Mouse (Mus musculus) CH12.LX (cell line): ENCODE data around the gene Birc7. TPM values are rescaled to one million over a fixed set of nuclear protein-coding genes. Genes with fewer than 3 reads are reported as not detected.

Experiments used
- DNase-seq: peaks from one replicate; pipeline ENCODE4 v3.0.0-alpha.2; 2013; ENCODE audit errors: extremely low read depth
- H3K27ac ChIP-seq: 2 replicates; pipeline ENCODE4 v1.5.1; 2012; ENCODE audit warnings: low read depth, mild to moderate bottlenecking, control low read depth, moderate library complexity; ENCODE audit not compliant: insufficient read depth
- H3K27me3 ChIP-seq: replicated peaks from 2 replicates; pipeline ENCODE3; 2012; ENCODE audit warnings: inconsistent platforms
- H3K36me3 ChIP-seq, 2 experiments: replicated peaks in 1 of 2; 2 replicates each; pipeline versions ENCODE3 to v1.6.1; 2012; ENCODE audit warnings: inconsistent platforms in 1 of 2, low read length in 1 of 2, mild to moderate bottlenecking in 1 of 2, mixed read lengths in 1 of 2, moderate library complexity in 1 of 2; ENCODE audit not compliant: control insufficient read depth in 1 of 2, insufficient read depth in 1 of 2
- H3K4me1 ChIP-seq, 2 experiments: 2 replicates each; pipeline ENCODE4 v1.6.1; 2012; ENCODE audit warnings: inconsistent platforms in 1 of 2, moderate library complexity in 1 of 2; ENCODE audit not compliant: insufficient read depth in 2 of 2, control insufficient read depth in 1 of 2
- H3K4me2 ChIP-seq: 2 replicates; pipeline ENCODE4 v1.6.1; 2012; ENCODE audit warnings: low read depth, mild to moderate bottlenecking, control low read depth; ENCODE audit not compliant: poor library complexity, insufficient read depth, severe bottlenecking
- H3K4me3 ChIP-seq, 3 experiments: fragments of 150-350 bp in 1 of 3; sonication (generic) in 1 of 3; replicated peaks in 1 of 3; 2 replicates each; pipeline versions ENCODE3 to v1.5.1; 2011 to 2012; ENCODE audit warnings: low read depth in 2 of 3, low read length in 2 of 3, mild to moderate bottlenecking in 2 of 3, moderate library complexity in 2 of 3, control low read depth in 1 of 3, improper control_type of control experiment in 1 of 3, inconsistent platforms in 1 of 3, mixed read lengths in 1 of 3; ENCODE audit not compliant: poor library complexity in 1 of 3
- H3K79me2 ChIP-seq: replicated peaks from 2 replicates; pipeline ENCODE4 v1.6.1; 2012; ENCODE audit warnings: mild to moderate bottlenecking, moderate library complexity; ENCODE audit not compliant: control insufficient read depth, poor library complexity, insufficient read depth, severe bottlenecking; ENCODE audit errors: extremely low read depth
- H3K9ac ChIP-seq: 2 replicates; pipeline ENCODE4 v1.6.1; 2012; ENCODE audit warnings: low read depth, mild to moderate bottlenecking, control low read depth, moderate library complexity; ENCODE audit not compliant: insufficient read depth
- H3K9me3 ChIP-seq: replicated peaks from 2 replicates; pipeline ENCODE3; 2012; ENCODE audit warnings: low read length, inconsistent platforms, mixed read lengths
- BHLHE40 ChIP-seq: IDR thresholded peaks from 2 replicates; pipeline ENCODE4 v1.6.1; 2011; ENCODE audit warnings: mild to moderate bottlenecking, low read depth, low read length, improper control_type of control experiment
- CHD1 ChIP-seq: IDR thresholded peaks from 2 replicates; pipeline ENCODE4 v1.6.1; 2012; ENCODE audit warnings: low read depth, low read length, improper control_type of control experiment, inconsistent platforms
- CHD2 ChIP-seq: IDR thresholded peaks from 2 replicates; pipeline ENCODE4 v1.6.1; 2011; ENCODE audit warnings: low read length, improper control_type of control experiment
- CTCF ChIP-seq, 2 experiments: IDR thresholded peaks in 1 of 2; conservative IDR thresholded peaks in 1 of 2; 2 replicates each; pipeline ENCODE4 v1.5.1; 2011 to 2012; ENCODE audit warnings: low read depth in 2 of 2, low read length in 2 of 2, improper control_type of control experiment in 1 of 2, inconsistent platforms in 1 of 2, mild to moderate bottlenecking in 1 of 2, moderate library complexity in 1 of 2
- E2F4 ChIP-seq: IDR thresholded peaks from 2 replicates; pipeline ENCODE4 v1.6.1; 2011; ENCODE audit warnings: low read depth, low read length, improper control_type of control experiment; ENCODE audit not compliant: insufficient replicate concordance
- ELF1 ChIP-seq: IDR thresholded peaks from 2 replicates; pipeline ENCODE4 v1.6.1; 2014; ENCODE audit warnings: low read depth, mild to moderate bottlenecking, inconsistent platforms, low read length, improper control_type of control experiment
- GABPA ChIP-seq: IDR thresholded peaks from 2 replicates; pipeline ENCODE4 v1.6.1; 2012; ENCODE audit warnings: low read depth, low read length, improper control_type of control experiment, inconsistent platforms; ENCODE audit not compliant: insufficient replicate concordance
- JUN ChIP-seq: IDR thresholded peaks from 2 replicates; pipeline ENCODE4 v1.6.1; 2011; ENCODE audit warnings: low read depth, mild to moderate bottlenecking, low read length, improper control_type of control experiment, moderate library complexity; ENCODE audit not compliant: insufficient read depth
- JUND ChIP-seq: conservative IDR thresholded peaks from 2 replicates; pipeline ENCODE4 v1.6.1; 2011; ENCODE audit warnings: low read depth, low read length, improper control_type of control experiment
- KAT2A ChIP-seq: IDR thresholded peaks from 2 replicates; pipeline ENCODE4 v1.6.1; 2012; ENCODE audit warnings: low read length, improper control_type of control experiment, inconsistent platforms; ENCODE audit not compliant: insufficient replicate concordance
- MAZ ChIP-seq: IDR thresholded peaks from 2 replicates; pipeline ENCODE4 v1.6.1; 2012; ENCODE audit warnings: low read depth, mild to moderate bottlenecking, inconsistent platforms, low read length, improper control_type of control experiment, moderate library complexity
- MYC ChIP-seq: IDR thresholded peaks from 2 replicates; pipeline ENCODE4 v1.6.1; 2011; ENCODE audit warnings: low read depth, mild to moderate bottlenecking, improper control_type of control experiment, low read length
- NRF1 ChIP-seq: IDR thresholded peaks from 2 replicates; pipeline ENCODE4 v1.6.1; 2014; ENCODE audit warnings: low read depth, mild to moderate bottlenecking, inconsistent platforms, low read length, improper control_type of control experiment, moderate library complexity
- POLR2AphosphoS2 ChIP-seq: IDR thresholded peaks from 2 replicates; pipeline ENCODE4 v1.6.1; 2011; ENCODE audit warnings: low read depth, low read length, improper control_type of control experiment
- TBP ChIP-seq: conservative IDR thresholded peaks from 2 replicates; pipeline ENCODE4 v1.6.1; 2011; ENCODE audit warnings: low read depth, low read length, improper control_type of control experiment
- USF1 ChIP-seq: IDR thresholded peaks from 2 replicates; pipeline ENCODE4 v1.6.1; 2014; ENCODE audit warnings: low read depth, mild to moderate bottlenecking, inconsistent platforms, low read length, improper control_type of control experiment
- ZC3H11A ChIP-seq: IDR thresholded peaks from 2 replicates; pipeline ENCODE4 v1.6.1; 2012; ENCODE audit warnings: low read depth, mild to moderate bottlenecking, inconsistent platforms, low read length, improper control_type of control experiment
- ZKSCAN1 ChIP-seq: IDR thresholded peaks from 2 replicates; pipeline ENCODE4 v1.6.1; 2012; ENCODE audit warnings: low read depth, inconsistent platforms, low read length, improper control_type of control experiment, borderline replicate concordance
- ZMIZ1 ChIP-seq: IDR thresholded peaks from 2 replicates; pipeline ENCODE4 v1.6.1; 2012; ENCODE audit warnings: low read depth, mild to moderate bottlenecking, inconsistent platforms, low read length, improper control_type of control experiment
- dilution Hi-C: fragments of 300-500 bp; cut with MboI; formaldehyde crosslinking; loops from 2 replicates; pipeline ENCODE4 v1.14.3; 2020; ENCODE audit warnings: low sequenced_read_pairs; ENCODE audit not compliant: extremely low pct_unique_long_range_greater_than_20kb, extremely low pct_ligation_motif_present
- in situ Hi-C: fragments of 300-500 bp; cut with MboI; formaldehyde crosslinking; loops from 3 replicates; pipeline ENCODE4 v1.14.3; 2019; ENCODE audit warnings: low sequenced_read_pairs, low pct_ligation_motif_present, low pct_unique_long_range_greater_than_20kb, mixed read lengths
- polyA plus RNA-seq: library from polyadenylated mRNA; unstranded; fragments of >175 nt; gene quantifications from 2 replicates; pipeline ENCODE4 v1.2.1, GENCODE M21; 2012; ENCODE audit warnings: low read depth; ENCODE audit not compliant: insufficient read length
- total RNA-seq, 2 experiments: library from RNA; depleted of rRNA; stranded (reverse); fragments of 300-350 nt in 1 of 2; fragments of >200 nt in 1 of 2; gene quantifications; 2 replicates each; pipeline ENCODE4 v1.2.3; 2012 to 2014

Gene Birc7
- total and polyA plus RNA-seq, 3 experiments, result not detected

- Histone ChIP-seq H3K4me1 (no peaks in the 10 kb centered on the region; a peak in 1 of 4 replicates), H3K9me3 (no peaks in the 10 kb centered on the region), H3K36me3 (no peaks in the 10 kb centered on the region), H3K27me3 (peaks cover 78% of the 10 kb centered on the region), H3K4me3 (no peak overlapping the region), H3K79me2 (no peaks in the 10 kb centered on the region), H3K27ac (no peak overlapping the region), H3K9ac (no peak overlapping the region), H3K4me2 (no peak overlapping the region)
- DNase-seq, result no peak
- in situ Hi-C loops (no loop called here), dilution Hi-C loops (no loop called here)
- TF ChIP-seq NRF1 (no peak), USF1 (no peak), GABPA (no peak), ZMIZ1 (no peak), KAT2A (no peak), POLR2AphosphoS2 (no peak), TBP (no peak), JUN (no peak), MAZ (no peak), E2F4 (no peak), ZKSCAN1 (no peak), MYC (no peak), CHD1 (no peak), ELF1 (no peak), JUND (no peak), CTCF (conservative IDR thresholded peaks at IDR 0.05 in 1 of 2, IDR thresholded peaks at IDR 0.05 in 1 of 2; ENCODE audit: low read depth in 2 of 2, low read length in 2 of 2) (no peak), ZC3H11A (no peak)
Measured at GRCm38 (mm10) chr2:180959605-180960004, 30.8 kb downstream of the Birc7 start.

- H3K4me1 ChIP-seq, result no peaks in the 10 kb centered on the region; a peak in 1 of 4 replicates
- H3K27me3 ChIP-seq, result peaks cover 72% of the 10 kb centered on the region
- H3K4me2 ChIP-seq, result no peak overlapping the region
- H3K9ac ChIP-seq, result no peak overlapping the region
- H3K9me3 ChIP-seq, result no peaks in the 10 kb centered on the region
- in situ Hi-C loops, result no loop called here
- TF ChIP-seq BHLHE40 (no peak), JUND (no peak), GABPA (no peak), ZKSCAN1 (no peak), POLR2AphosphoS2 (no peak), ELF1 (no peak), CHD2 (no peak), ZC3H11A (no peak)
- TF ChIP-seq, all 38 proteins: peak for 0
- dilution Hi-C loops, result no loop called here
- H3K4me3 ChIP-seq, result no peak overlapping the region
- no peaks in the 10 kb centered on the region for H3K79me2 ChIP-seq
- H3K36me3 ChIP-seq, result no peaks in the 10 kb centered on the region
- H3K27ac ChIP-seq, result no peak overlapping the region
- DNase-seq, result no peak
Measured at GRCm38 (mm10) chr2:180960187-180960586, 31.4 kb downstream of the Birc7 start.
